Mouse (Mus musculus) MN1 (cell line): Measurements from ENCODE around the gene Olfr1192-ps1.
"Not testable (repeated sequence)": the region's sequence is repeated elsewhere in the genome, so short reads cannot be mapped to it uniquely, and the experiment has no call there.

Source experiments
- DNase-seq: peaks from one replicate; pipeline ENCODE4 v3.0.0-alpha.2; 2016; ENCODE audit warnings: low spot score

Gene Olfr1192-ps1

DNA sequence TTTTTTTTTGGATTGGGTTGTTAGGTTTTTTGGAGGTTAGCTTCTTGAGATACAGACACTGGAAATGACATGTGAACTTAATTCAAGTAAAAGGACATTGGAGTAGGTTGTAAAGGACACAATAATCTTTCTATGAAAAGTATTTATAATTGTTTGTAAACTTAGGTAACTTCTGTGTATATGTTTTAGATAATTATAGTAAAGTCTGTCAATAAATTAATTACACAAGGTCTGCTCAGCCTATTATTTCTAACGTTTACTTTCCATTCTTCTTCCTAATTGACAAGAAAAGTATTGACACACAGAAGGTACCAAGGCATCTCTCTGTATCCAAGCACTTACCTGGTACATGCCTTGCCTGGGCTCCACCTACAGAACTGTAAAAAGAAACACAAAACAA is at the start of gene Olfr1192-ps1:
TSS of gene Olfr1192-ps1 (plus strand) at position 301 of the 400 bp plus-strand sequence.
- DNase-seq, result no peak

GRCm38 (mm10) chr2:88640242-88640641 is 8.1 kb upstream of the Olfr1192-ps1 start, which contains the start of gene Olfr1191-ps1:
Olfr1191-ps1 (plus strand) TSS chr2:88640542.
- DNase-seq, result not testable (repeated sequence)

GRCm38 (mm10) chr2:88675328-88675727 is 27.0 kb downstream of the Olfr1192-ps1 start, which contains the start of gene Olfr1193:
Olfr1193 (plus strand) TSS chr2:88675628.
- DNase-seq, result not testable (repeated sequence)

GRCm38 (mm10) chr2:88689087-88689486 is 40.8 kb downstream of the Olfr1192-ps1 start, which contains the start of gene Olfr1195:
Olfr1195 (minus strand) TSS chr2:88689187.
- DNase-seq, result no peak

DNA sequence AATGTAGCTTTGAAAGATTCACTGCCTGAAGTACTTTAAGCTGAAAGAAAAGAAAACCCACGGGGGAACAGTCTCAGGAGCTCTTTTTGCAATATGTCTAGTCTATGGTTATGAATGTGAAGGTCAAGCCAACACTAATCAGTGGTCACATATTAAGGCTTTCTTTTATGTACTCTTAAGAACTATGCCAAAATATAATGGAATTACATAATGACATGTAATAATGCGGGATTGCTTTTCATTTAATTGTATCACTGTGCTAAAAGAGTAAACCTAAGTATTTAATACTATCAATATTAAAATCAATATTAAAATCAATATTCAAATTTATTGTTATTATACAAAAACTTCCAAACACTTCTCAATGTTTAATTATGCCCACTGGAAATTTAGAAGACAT is 56.2 kb downstream of the Olfr1192-ps1 start, which contains the start of gene Olfr1196:
TSS of gene Olfr1196 (minus strand) at position 101 of the 400 bp plus-strand sequence.
- DNase-seq, result no peak
